Mouse (Mus musculus) kidney, adult 2 months (tissue): ENCODE results near the gene Slco1a5.
"Not testable (repeated sequence)": the region's sequence is repeated elsewhere in the genome, so short reads cannot be mapped to it uniquely, and the experiment has no call there.

Experiments used
- CTCF ChIP-seq: fragments of 200-500 bp; conservative IDR thresholded peaks from 2 replicates; pipeline ENCODE4 v1.5.1; 2011; ENCODE audit warnings: low read depth, mild to moderate bottlenecking, control low read depth, low read length, moderate library complexity, mixed read lengths; ENCODE audit not compliant: insufficient read depth, insufficient read length
- POLR2A ChIP-seq: fragments of 200-500 bp; IDR thresholded peaks from one replicate; pipeline ENCODE4 v1.6.1; 2011; ENCODE audit warnings: low read depth, low read length, control low read depth

DNA sequence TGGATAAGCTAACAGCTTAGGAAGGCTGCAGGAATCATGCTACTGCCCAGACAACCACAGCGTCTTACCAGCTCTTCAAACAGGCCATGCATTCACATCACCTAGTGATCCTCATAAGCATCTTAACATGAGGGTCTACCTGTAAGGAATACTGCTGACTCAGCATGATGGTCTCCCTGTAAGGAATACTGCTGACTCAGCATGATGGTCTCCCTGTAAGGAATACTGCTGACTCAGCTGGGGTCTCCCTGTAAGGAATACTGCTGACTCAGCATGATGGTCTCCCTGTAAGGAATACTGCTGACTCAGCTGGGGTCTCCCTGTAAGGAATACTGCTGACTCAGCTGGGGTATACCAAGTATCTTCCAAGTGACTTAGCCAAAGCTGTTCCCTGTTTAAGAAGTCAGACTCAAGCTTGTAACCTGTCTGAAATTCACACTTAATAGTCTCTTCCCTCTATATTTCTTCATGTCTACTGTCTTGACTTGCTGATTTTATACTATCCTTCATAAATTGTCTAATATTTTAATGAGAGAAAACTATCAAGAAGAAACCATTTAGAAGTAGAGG lies 72.0 kb downstream of the Slco1a5 start:
- not testable (repeated sequence) for TF ChIP-seq CTCF, POLR2A
